Mouse (Mus musculus) stomach, postnatal 0 days (tissue): Measurements from ENCODE around the gene Dab1. TPM values are rescaled to one million over a fixed set of nuclear protein-coding genes. Genes with fewer than 3 reads are reported as not detected.
A peak's percentile ranks its signal among the peaks of the same experiment; 100 is the strongest.

ENCODE experiments used
- ATAC-seq: fragments of 200-750 bp; cut with Nextera tagmentation; 2 replicates; pipeline ENCODE4 v1.8.0; 2017; ENCODE audit not compliant: low FRiP score, low TSS enrichment
- DNase-seq: peaks from one replicate; pipeline ENCODE4 v3.0.0-alpha.2; 2016; ENCODE audit warnings: low spot score
- H3K27ac ChIP-seq: fragments of 300-500 bp; sonication (generic); replicated peaks from 2 replicates; pipeline ENCODE4 v1.5.1; 2014; ENCODE audit warnings: mild to moderate bottlenecking, control low read depth
- H3K27me3 ChIP-seq: fragments of 300-500 bp; sonication (generic); 2 replicates; pipeline ENCODE4 v1.6.1; 2014; ENCODE audit warnings: low read length; ENCODE audit not compliant: control insufficient read depth, insufficient read depth
- H3K36me3 ChIP-seq: fragments of 300-500 bp; sonication (generic); 2 replicates; pipeline ENCODE4 v1.6.1; 2014; ENCODE audit warnings: low read length, mixed read lengths; ENCODE audit not compliant: control insufficient read depth, insufficient read depth
- H3K4me1 ChIP-seq: fragments of 300-500 bp; sonication (generic); replicated peaks from 2 replicates; pipeline ENCODE4 v1.6.1; 2014; ENCODE audit warnings: antibody characterized with exemption; ENCODE audit not compliant: control insufficient read depth, insufficient read depth
- H3K4me2 ChIP-seq: fragments of 300-500 bp; sonication (generic); replicated peaks from 2 replicates; pipeline ENCODE4 v1.6.1; 2014; ENCODE audit warnings: low read depth, mild to moderate bottlenecking, control low read depth, moderate library complexity
- H3K4me3 ChIP-seq: fragments of 300-500 bp; sonication (generic); 2 replicates; pipeline ENCODE4 v1.5.1; 2014; ENCODE audit warnings: low read depth, low read length, control low read depth
- H3K9ac ChIP-seq: fragments of 300-500 bp; sonication (generic); 2 replicates; pipeline ENCODE4 v1.6.1; 2014; ENCODE audit warnings: mild to moderate bottlenecking, low read length, control low read depth, mixed read lengths
- H3K9me3 ChIP-seq: fragments of 300-500 bp; sonication (generic); 2 replicates; pipeline ENCODE4 v1.6.1; 2016; ENCODE audit warnings: low read length; ENCODE audit not compliant: control insufficient read depth
- CTCF ChIP-seq: IDR thresholded peaks from 2 replicates; pipeline ENCODE4 v1.5.1; 2016; ENCODE audit warnings: antibody characterized with exemption, low read depth, mild to moderate bottlenecking, moderate library complexity
- EP300 ChIP-seq: optimal IDR thresholded peaks from 2 replicates; pipeline ENCODE3; 2016; ENCODE audit warnings: antibody characterized with exemption
- WGBS: fragments of 180-500 bp; shearing (Covaris S2); extraction: QIAGEN DNeasy Blood & Tissue Kit; methylation state at CpG from one replicate; pipeline ENCODE4 v1.1.7; 2014; 5-methylcytosine and 5-hydroxymethylcytosine counted together
- polyA plus RNA-seq: library from polyadenylated mRNA; unstranded; fragments of >200 nt; fragmentation: Nextera tagmentation; extraction: Ambion mirVana; gene quantifications from 2 replicates; pipeline ENCODE4 v1.2.1, GENCODE M21; 2015

Gene Dab1
- polyA plus RNA-seq, 1 experiment from 2014 or later, result 7.4 TPM

DNA sequence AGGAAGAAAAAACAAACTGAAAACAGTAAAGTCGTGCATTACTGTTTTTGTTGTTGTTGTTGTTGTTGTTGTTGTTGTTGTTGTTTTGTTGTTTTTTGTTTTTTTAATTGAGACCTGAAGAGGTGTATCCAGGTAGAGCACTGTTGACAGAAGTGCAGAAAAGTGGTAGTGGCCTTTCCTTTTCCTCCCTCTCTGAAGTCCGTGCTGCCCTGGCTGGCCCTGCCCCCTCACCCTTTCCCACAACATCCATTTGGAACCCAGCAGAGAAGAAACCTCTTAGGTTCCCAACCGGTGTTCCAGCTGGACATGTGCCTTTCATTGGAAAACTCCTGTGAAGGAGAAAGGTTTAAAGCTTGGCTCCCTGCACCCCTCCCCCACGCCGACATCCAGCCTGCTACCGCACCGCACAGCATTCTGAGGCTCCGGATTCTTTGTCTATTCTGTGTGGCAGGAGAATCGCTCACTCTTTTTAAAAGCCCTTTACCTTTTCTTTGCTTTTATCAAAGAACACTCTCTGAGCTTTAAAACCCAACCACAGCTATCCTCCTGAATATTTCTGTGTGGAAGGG, 334.6 kb downstream of the Dab1 start:
- Histone ChIP-seq H3K9me3 (no peaks in the 10 kb centered on the region), H3K27me3 (no peaks in the 10 kb centered on the region), H3K27ac (no peak overlapping the region), H3K4me3 (no peak overlapping the region), H3K36me3 (no peaks in the 10 kb centered on the region), H3K4me2 (no peak overlapping the region), H3K4me1 (no peaks in the 10 kb centered on the region), H3K9ac (no peak overlapping the region)
- 45% methylated on average over 9 of the region's 9 CpGs for WGBS
- TF ChIP-seq EP300 (no peak), CTCF (no peak)
- no peak for DNase-seq
- no peak for ATAC-seq

DNA sequence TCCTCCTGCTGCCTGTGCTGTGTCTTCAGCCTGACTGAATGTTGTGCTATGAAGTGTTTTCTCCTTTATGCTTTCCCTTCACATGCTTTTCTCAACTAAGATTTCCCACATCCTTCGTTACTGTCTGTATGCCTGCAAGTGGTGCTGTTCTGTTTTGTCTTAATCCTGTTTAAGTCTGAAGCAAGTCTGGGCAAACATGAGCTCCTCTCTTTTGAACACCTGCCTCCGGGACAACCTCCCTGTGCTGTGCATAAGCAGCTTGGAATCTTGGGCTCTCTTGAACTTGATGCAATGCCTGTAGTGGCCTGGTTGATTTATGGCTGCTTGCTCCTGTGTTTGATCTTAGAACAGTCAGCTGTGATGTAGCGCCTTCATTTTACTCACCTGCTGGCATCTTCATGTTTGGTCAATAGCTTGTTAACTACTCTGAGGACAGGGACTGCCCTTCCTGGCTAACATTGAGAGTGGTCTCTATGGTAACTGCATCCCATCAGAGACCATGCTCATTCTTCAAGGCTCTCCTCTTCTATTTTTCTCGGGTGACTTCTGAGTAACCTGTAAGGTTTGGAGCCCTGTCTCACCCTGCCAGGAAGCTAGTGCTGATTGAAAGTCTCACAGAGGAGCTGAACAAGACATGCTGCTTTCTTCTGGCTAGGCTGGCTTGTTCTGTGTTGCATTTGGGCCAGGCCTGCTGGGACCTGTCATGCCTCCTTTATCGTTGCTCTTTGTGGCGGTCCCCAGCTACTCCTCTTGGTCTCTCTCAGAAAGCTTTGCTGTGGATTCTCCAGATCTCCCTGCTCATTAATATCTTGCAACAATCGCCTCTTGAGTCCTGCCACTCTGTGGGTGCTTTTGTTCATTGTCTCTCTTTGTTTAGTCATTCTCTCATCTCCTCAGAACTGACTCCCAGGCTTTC, 342.2 kb downstream of the Dab1 start:
- peak; percentile 15; the same call in 1 of the 2 replicates for ATAC-seq
- Histone ChIP-seq H3K9me3 (no peaks in the 10 kb centered on the region), H3K27me3 (no peaks in the 10 kb centered on the region), H3K9ac (no peak overlapping the region), H3K4me1 (no peaks in the 10 kb centered on the region), H3K4me3 (no peak overlapping the region), H3K36me3 (no peaks in the 10 kb centered on the region), H3K27ac (peak overlapping the region; percentile 0; the same call in 1 of the 2 replicates), H3K4me2 (no peak overlapping the region)
- 58% methylated on average over 7 of the region's 7 CpGs for WGBS
- DNase-seq, result no peak
- TF ChIP-seq CTCF, result 0 out of 2 replicates have a peak, but pooled peaks have one; percentile 11
- no peak for TF ChIP-seq EP300

DNA sequence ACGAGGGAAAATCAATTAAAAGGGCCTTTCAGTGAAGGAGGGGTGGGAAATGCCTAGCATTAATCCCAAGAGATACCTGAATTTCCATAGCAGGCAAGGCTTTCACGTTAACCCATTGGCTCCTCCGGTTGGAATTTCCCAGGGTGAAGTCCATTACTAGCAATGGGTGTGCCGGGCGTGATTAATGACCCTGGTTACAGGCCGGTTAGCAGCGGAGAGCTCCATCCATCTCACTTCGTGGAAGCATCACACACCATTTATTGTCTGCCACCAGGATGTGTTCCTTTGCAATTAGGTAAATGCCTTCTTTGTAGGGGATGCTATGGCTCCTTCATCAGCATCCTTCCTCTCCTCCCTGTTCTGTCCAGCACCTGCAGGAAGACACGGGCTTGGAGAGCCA, 350.7 kb downstream of the Dab1 start:
- no peak for ATAC-seq
- Histone ChIP-seq H3K36me3 (no peaks in the 10 kb centered on the region), H3K27ac (no peak overlapping the region), H3K4me1 (no peaks in the 10 kb centered on the region), H3K4me2 (no peak overlapping the region), H3K4me3 (no peak overlapping the region), H3K27me3 (no peaks in the 10 kb centered on the region), H3K9me3 (no peaks in the 10 kb centered on the region), H3K9ac (no peak overlapping the region)
- no peak for DNase-seq
- WGBS, result 35% methylated on average over 9 of the region's 9 CpGs
- TF ChIP-seq EP300 (no peak), CTCF (no peak)

DNA sequence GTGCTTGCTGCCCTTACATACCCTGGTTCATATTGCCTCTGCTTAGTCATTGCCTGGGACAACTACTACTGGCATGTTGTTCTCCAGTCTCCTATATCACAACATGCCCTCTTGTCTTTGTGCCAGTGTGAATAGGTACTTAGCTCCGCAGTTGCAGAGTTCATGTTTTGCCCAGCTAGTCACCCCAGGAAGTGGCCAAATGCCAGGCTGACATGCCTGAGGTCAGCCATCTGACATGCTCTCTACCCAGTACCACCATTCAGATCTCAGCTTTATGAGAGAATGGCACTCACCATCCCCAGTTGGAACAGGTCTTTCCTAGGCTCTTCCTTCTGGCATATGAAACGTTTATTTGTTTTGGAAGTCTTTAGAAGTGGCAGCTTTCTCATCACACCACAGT, 355.4 kb downstream of the Dab1 start:
- DNase-seq (no peak), ATAC-seq (no peak)
- Histone ChIP-seq H3K36me3 (no peaks in the 10 kb centered on the region), H3K4me3 (no peak overlapping the region), H3K4me2 (no peak overlapping the region), H3K4me1 (no peaks in the 10 kb centered on the region), H3K27ac (no peak overlapping the region), H3K27me3 (no peaks in the 10 kb centered on the region), H3K9me3 (no peaks in the 10 kb centered on the region), H3K9ac (no peak overlapping the region)
- TF ChIP-seq CTCF, result no peak
- no peak for TF ChIP-seq EP300
- 67% methylated on average over 2 of the region's 2 CpGs for WGBS

DNA sequence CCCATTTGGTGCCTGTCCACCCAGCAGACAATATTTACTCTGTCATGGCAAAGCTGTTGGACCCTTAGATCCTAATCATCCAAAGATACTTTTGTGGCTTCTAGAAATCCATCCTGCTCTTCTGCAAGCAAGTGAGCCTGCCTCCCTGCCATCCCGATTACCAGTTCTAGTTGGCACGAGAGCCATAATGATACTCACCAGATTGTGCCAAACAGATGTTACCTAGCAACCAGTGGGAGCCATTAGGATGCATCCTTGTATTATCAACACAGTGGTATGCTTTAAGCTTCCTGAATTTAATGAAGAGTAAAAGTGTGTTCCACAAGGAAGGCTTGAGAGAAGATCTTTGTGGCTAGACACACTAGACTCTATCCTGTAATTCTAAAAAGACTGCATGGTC, 355.8 kb downstream of the Dab1 start:
- ATAC-seq, result no peak
- Histone ChIP-seq H3K4me1 (no peaks in the 10 kb centered on the region), H3K27me3 (no peaks in the 10 kb centered on the region), H3K9ac (no peak overlapping the region), H3K9me3 (no peaks in the 10 kb centered on the region), H3K36me3 (no peaks in the 10 kb centered on the region), H3K27ac (no peak overlapping the region), H3K4me3 (no peak overlapping the region), H3K4me2 (no peak overlapping the region)
- 86% methylated on average over 2 of the region's 2 CpGs for WGBS
- no peak for DNase-seq
- no peak for TF ChIP-seq CTCF
- TF ChIP-seq EP300, result no peak

DNA sequence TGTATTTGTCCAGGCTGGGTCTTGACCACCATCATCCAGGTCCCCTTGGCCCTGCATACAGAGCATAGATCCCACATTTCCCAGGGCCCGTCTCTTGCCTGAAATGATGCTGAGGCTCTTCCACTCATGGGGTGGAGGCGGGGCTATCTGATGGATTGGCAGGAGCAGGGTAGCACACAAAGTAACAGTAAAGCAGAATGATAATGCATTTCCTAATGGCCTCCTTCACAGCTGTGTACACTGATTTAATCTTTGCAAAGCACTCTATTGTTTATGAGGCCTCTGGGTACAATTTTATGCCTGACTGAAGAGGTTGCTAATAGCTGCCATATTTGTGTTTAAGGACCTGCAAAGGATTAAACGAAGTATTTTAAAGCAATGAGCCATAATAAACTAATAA, 374.7 kb downstream of the Dab1 start:
- Histone ChIP-seq H3K4me3 (no peak overlapping the region), H3K4me2 (no peak overlapping the region), H3K4me1 (no peaks in the 10 kb centered on the region), H3K27ac (no peak overlapping the region), H3K9me3 (no peaks in the 10 kb centered on the region), H3K36me3 (no peaks in the 10 kb centered on the region), H3K9ac (no peak overlapping the region), H3K27me3 (no peaks in the 10 kb centered on the region)
- no peak for TF ChIP-seq CTCF
- no peak for TF ChIP-seq EP300
- ATAC-seq, result no peak
- DNase-seq, result no peak
- WGBS, result 74% methylated on average over 3 of the region's 3 CpGs
